Mouse (Mus musculus) kidney, postnatal 0 days (tissue): Measurements from ENCODE around the gene Cldn10. TPM values are rescaled to one million over a fixed set of nuclear protein-coding genes. Genes with fewer than 3 reads are reported as not detected.
A peak's percentile ranks its signal among the peaks of the same experiment; 100 is the strongest.

Source experiments
- ATAC-seq: fragments of 200-750 bp; cut with Nextera tagmentation; replicated peaks from 2 replicates; pipeline ENCODE4 v1.8.0; 2017; ENCODE audit warnings: low read depth, moderate number of reproducible peaks, moderate TSS enrichment, moderate library complexity; ENCODE audit not compliant: low FRiP score
- DNase-seq: peaks from one replicate; pipeline ENCODE4 v3.0.0-alpha.2; 2016; ENCODE audit warnings: low spot score
- H3K27ac ChIP-seq: fragments of 300-500 bp; sonication (generic); 2 replicates; pipeline ENCODE4 v1.5.1; 2014; ENCODE audit warnings: mild to moderate bottlenecking
- H3K27me3 ChIP-seq: fragments of 300-500 bp; sonication (generic); 2 replicates; pipeline ENCODE4 v1.6.1; 2014; ENCODE audit warnings: low read length, mixed read lengths; ENCODE audit not compliant: insufficient read depth
- H3K36me3 ChIP-seq: fragments of 300-500 bp; sonication (generic); 2 replicates; pipeline ENCODE4 v1.6.1; 2014; ENCODE audit warnings: low read length, mixed read lengths; ENCODE audit not compliant: insufficient read depth
- H3K4me1 ChIP-seq: fragments of 300-500 bp; sonication (generic); replicated peaks from 2 replicates; pipeline ENCODE4 v1.6.1; 2014; ENCODE audit warnings: antibody characterized with exemption, low read length, mixed read lengths; ENCODE audit not compliant: insufficient read depth
- H3K4me2 ChIP-seq: fragments of 300-500 bp; sonication (generic); 2 replicates; pipeline ENCODE4 v1.6.1; 2014; ENCODE audit warnings: mild to moderate bottlenecking, low read length, moderate library complexity, mixed read lengths
- H3K4me3 ChIP-seq: fragments of 300-500 bp; sonication (generic); replicated peaks from 2 replicates; pipeline ENCODE4 v1.5.1; 2014; ENCODE audit warnings: low read depth, low read length
- H3K9ac ChIP-seq: fragments of 300-500 bp; sonication (generic); 2 replicates; pipeline ENCODE4 v1.6.1; 2014; ENCODE audit warnings: low read depth, low read length
- H3K9me3 ChIP-seq: fragments of 300-500 bp; sonication (generic); replicated peaks from 2 replicates; pipeline ENCODE4 v1.6.1; 2016; ENCODE audit warnings: low read length, inconsistent platforms, mixed read lengths
- CTCF ChIP-seq: IDR thresholded peaks from 2 replicates; pipeline ENCODE4 v1.5.1; 2016; ENCODE audit warnings: antibody characterized with exemption, low read depth, mild to moderate bottlenecking, moderate library complexity
- WGBS: fragments of 180-500 bp; shearing (Covaris S2); extraction: QIAGEN DNeasy Blood & Tissue Kit; methylation state at CpG from one replicate; pipeline ENCODE4 v1.1.7; 2014; 5-methylcytosine and 5-hydroxymethylcytosine counted together
- polyA plus RNA-seq: library from polyadenylated mRNA; unstranded; fragments of >200 nt; fragmentation: Nextera tagmentation; extraction: Ambion mirVana; gene quantifications from 2 replicates; pipeline ENCODE4 v1.2.1, GENCODE M21; 2015

Gene Cldn10
- polyA plus RNA-seq, 1 experiment from 2014 or later, result 211 TPM

- no peak for TF ChIP-seq CTCF
- no peaks in the 10 kb centered on the region for H3K9me3 ChIP-seq
- 93% methylated on average over 4 of the region's 4 CpGs for WGBS
These were observed 86.4 kb downstream of the Cldn10 start for GRCm38 (mm10) chr14:118874126-118874525.

DNA sequence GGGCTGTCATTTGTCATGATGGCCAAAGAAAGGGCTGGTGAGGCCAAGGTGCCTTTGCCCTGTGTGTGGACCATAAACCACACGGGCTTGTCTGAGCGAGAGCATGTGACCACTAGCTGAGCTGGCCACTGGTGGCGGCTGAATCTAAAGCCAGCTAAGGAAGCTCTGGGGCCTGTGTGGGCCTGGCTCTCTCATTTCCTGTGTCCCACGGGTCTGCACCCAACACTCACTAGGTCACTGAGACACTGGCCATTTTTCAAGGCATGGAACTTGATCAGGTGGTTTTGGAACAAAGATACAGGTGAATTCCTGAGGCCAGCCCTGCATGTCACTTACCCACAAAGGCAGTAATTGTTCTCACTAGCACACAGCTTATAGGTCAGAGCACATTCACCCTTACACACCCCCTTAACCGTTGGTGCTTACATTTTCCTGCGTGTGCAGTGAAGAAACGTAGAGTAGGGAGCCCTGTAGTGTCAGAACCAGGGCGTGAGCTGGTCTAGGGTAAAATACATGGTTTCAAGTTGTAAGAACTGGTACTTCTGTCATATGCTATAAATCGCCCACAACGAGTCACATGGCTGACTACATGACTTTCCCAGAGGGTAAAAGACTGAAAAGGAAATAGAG, 87.2 kb downstream of the Cldn10 start:
- no peak for TF ChIP-seq CTCF
- H3K27me3 ChIP-seq, result no peaks in the 10 kb centered on the region
- peak; percentile 63 for ATAC-seq
- 39% methylated on average over 10 of the region's 10 CpGs for WGBS
- H3K4me2 ChIP-seq, result no peak overlapping the region
- H3K36me3 ChIP-seq, result 0 out of 2 replicates have a peak, but pooled peaks cover 9% of the 10 kb centered on the region
- H3K9ac ChIP-seq, result no peak overlapping the region
- no peaks in the 10 kb centered on the region for H3K4me1 ChIP-seq
- DNase-seq, result no peak
- H3K4me3 ChIP-seq, result no peak overlapping the region
- H3K9me3 ChIP-seq, result no peaks in the 10 kb centered on the region
- 0 out of 2 replicates have a peak overlapping the region, but pooled peaks have one; percentile 25 for H3K27ac ChIP-seq

More at GRCm38 (mm10) chr14:118874126-118874525, 86.4 kb downstream of the Cldn10 start:
- no peak overlapping the region for H3K4me2 ChIP-seq
- no peak overlapping the region for H3K4me3 ChIP-seq
- H3K27me3 ChIP-seq, result no peaks in the 10 kb centered on the region
- DNase-seq (no peak), ATAC-seq (no peak)
- H3K36me3 ChIP-seq, result 0 out of 2 replicates have a peak, but pooled peaks cover 5% of the 10 kb centered on the region
- H3K27ac ChIP-seq, result no peak overlapping the region
- H3K4me1 ChIP-seq, result no peaks in the 10 kb centered on the region
- no peak overlapping the region for H3K9ac ChIP-seq

- TF ChIP-seq CTCF, result no peak
- Histone ChIP-seq H3K9me3 (no peaks in the 10 kb centered on the region), H3K27me3 (no peaks in the 10 kb centered on the region), H3K4me2 (no peak overlapping the region), H3K4me3 (no peak overlapping the region), H3K4me1 (no peaks in the 10 kb centered on the region), H3K27ac (no peak overlapping the region), H3K9ac (no peak overlapping the region), H3K36me3 (0 out of 2 replicates have a peak, but pooled peaks cover 12% of the 10 kb centered on the region)
- ATAC-seq, result no peak
- WGBS, result 87% methylated on average over 11 of the region's 11 CpGs
- DNase-seq, result no peak
These were observed 90.7 kb downstream of the Cldn10 start for GRCm38 (mm10) chr14:118878346-118878910.

DNA sequence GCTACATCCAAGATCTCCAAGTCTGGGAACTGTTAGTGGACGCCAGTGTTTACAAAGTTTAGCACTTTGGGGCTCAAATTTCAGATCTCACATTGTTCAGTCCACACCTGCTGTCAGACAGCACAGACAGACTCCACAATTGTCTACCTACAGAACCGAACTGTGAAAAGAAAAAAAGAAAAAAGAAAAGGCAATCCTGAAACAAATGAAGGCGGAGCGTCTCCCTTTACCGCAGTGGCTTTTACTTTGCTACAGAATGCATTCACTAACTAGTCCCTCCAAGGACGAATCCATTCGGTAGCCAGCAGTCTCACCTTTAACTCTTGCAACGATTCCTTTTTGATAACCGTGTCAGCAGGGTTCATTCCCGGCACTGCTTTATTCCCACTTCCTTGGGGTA, 93.0 kb downstream of the Cldn10 start:
- Histone ChIP-seq H3K9me3 (no peaks in the 10 kb centered on the region), H3K36me3 (0 out of 2 replicates have a peak, but pooled peaks cover 11% of the 10 kb centered on the region), H3K9ac (no peak overlapping the region), H3K4me1 (no peaks in the 10 kb centered on the region), H3K27ac (no peak overlapping the region), H3K27me3 (no peaks in the 10 kb centered on the region), H3K4me2 (no peak overlapping the region), H3K4me3 (no peak overlapping the region)
- no peak for DNase-seq
- TF ChIP-seq CTCF, result no peak
- ATAC-seq, result no peak
- WGBS, result 78% methylated on average over 10 of the region's 10 CpGs

DNA sequence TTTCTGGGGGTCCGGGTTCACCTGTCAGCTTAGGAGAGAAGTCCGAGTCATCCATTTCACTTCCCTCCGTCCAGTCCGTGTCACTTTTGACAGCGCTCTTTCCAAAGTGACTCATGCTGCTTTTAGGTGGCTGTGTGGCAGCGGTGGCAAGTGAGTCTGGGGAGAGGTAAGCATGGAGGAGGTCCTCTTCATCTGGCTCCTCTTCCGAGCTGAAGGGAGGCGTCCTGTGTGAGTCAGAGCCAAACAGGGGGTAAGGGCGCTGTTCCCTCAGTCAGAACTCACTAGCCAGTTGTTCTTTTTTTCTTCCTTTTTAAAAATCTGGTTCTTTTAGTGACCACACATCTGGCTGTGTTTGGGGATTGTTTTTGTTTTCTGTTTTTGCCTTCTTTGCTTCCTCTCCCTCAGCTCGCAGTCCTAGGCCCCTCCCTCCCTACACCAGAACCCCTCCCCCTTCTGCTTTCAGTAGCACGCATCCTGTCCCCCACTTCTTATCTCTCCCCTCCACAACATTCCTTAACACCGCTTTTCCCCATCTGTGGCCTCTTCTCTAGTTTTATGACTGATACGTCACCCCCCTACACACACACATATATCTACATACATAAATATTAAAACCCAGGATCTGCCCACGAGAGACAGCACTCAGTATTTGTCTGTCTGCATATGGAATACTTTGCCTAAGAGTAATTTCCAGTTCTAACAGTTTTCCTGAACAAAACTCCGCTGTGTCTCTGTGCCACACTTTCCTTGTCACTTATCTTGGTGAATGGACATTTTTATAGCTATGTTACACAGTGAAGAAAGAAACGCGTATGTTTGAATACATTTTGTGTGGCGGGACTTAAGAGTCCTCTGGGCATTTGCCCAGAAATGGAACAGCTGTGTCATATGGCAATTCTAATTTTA, 95.9 kb downstream of the Cldn10 start:
- Histone ChIP-seq H3K4me1 (no peaks in the 10 kb centered on the region), H3K36me3 (0 out of 2 replicates have a peak, but pooled peaks cover 14% of the 10 kb centered on the region), H3K9ac (no peak overlapping the region), H3K27me3 (no peaks in the 10 kb centered on the region), H3K4me2 (peak overlapping the region; percentile 23), H3K27ac (peak overlapping the region; percentile 54), H3K4me3 (no peak overlapping the region), H3K9me3 (no peaks in the 10 kb centered on the region)
- ATAC-seq, result peak; percentile 47; the same call in 1 of the 2 replicates
- 63% methylated on average over 18 of the region's 18 CpGs for WGBS
- no peak for TF ChIP-seq CTCF
- peak; percentile 82 for DNase-seq

- no peak overlapping the region for H3K4me3 ChIP-seq
- no peak for DNase-seq
- 0 out of 2 replicates have a peak, but pooled peaks cover 14% of the 10 kb centered on the region for H3K36me3 ChIP-seq
- 66% methylated on average over 7 of the region's 7 CpGs for WGBS
- ATAC-seq, result no peak; the same call in 1 of the 2 replicates
- no peaks in the 10 kb centered on the region for H3K9me3 ChIP-seq
- no peak overlapping the region for H3K9ac ChIP-seq
- H3K4me2 ChIP-seq, result no peak overlapping the region
- no peak overlapping the region for H3K27ac ChIP-seq
- no peaks in the 10 kb centered on the region for H3K27me3 ChIP-seq
- no peak for TF ChIP-seq CTCF
- no peaks in the 10 kb centered on the region for H3K4me1 ChIP-seq
These were observed 96.5 kb downstream of the Cldn10 start for GRCm38 (mm10) chr14:118884250-118884556.
